Mouse (Mus musculus): ENCODE data around the gene Bend6. TPM values are rescaled to one million over a fixed set of nuclear protein-coding genes. Genes with fewer than 3 reads are reported as not detected.

The Bend6 gene
- polyA plus RNA-seq, 1 experiment from 2014 or later: 2.4 TPM

DNA sequence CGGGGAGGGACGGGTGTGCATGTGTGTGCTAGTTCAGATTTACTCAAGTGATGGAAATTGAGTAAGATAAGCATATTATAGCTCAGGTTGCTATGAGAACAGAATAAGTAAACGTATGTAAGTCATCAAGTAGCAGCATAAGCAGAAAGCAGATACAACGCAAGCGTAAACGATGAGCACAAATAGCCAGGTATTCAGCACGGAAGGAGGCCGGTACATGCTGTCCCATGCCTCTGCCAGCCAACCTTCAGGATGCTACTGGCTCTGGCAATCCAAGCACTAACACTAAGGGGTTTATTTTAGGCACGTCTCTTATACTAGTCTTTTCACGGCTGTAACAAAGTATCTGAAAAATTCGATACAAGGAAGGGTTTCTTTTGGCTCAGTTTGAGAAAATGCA lies 10.2 kb downstream of the Bend6 start:
- H3K4me2 ChIP-seq (ENCODE audit: low read depth, low read length, severe bottlenecking): no peak overlapping the region
- 92% methylated on average over 11 of the region's 11 CpGs for WGBS
- H3K4me1 ChIP-seq (replicated peaks; ENCODE audit: control insufficient read depth, insufficient read depth, low read length): no peaks in the 10 kb centered on the region
- H3K9ac ChIP-seq (ENCODE audit: low read length): no peak overlapping the region
- no peak overlapping the region for H3K4me3 ChIP-seq (ENCODE audit: low read depth, low read length)
- no peak overlapping the region for H3K27ac ChIP-seq (ENCODE audit: low read depth, low read length)
- H3K27me3 ChIP-seq (ENCODE audit: control insufficient read depth, insufficient read depth, low read length): no peaks in the 10 kb centered on the region
- H3K36me3 ChIP-seq (ENCODE audit: control insufficient read depth, insufficient read depth, low read length): no peaks in the 10 kb centered on the region
- no peak for ATAC-seq (replicated peaks; ENCODE audit: low FRiP score)
- DNase-seq (ENCODE audit: low spot score): no peak
- H3K9me3 ChIP-seq (ENCODE audit: control insufficient read depth, low read length): no peaks in the 10 kb centered on the region

DNA sequence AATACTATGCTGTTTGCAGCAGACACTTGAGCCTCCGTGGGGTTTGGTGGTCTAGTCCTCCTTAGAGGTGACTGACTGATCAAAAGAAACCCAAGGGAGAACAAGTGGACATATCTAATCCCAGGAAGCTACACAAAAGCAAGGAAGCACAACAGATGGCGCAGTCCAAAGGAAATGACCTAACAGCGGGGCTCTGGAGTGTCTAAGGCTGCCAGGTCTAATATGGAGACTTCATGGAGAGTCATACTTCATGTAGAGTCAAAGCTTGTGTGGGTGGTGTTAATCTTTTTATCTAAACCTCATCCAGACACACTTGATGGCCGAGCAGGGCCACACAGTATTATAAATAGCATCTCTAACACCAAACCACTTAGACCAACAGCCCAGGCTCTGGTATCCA lies 10.9 kb downstream of the Bend6 start:
- ATAC-seq (replicated peaks; ENCODE audit: low FRiP score): no peak
- Histone ChIP-seq H3K36me3 (ENCODE audit: control insufficient read depth, insufficient read depth, low read length) (no peaks in the 10 kb centered on the region), H3K9ac (ENCODE audit: low read length) (no peak overlapping the region), H3K27ac (ENCODE audit: low read depth, low read length) (no peak overlapping the region), H3K4me3 (ENCODE audit: low read depth, low read length) (no peak overlapping the region), H3K27me3 (ENCODE audit: control insufficient read depth, insufficient read depth, low read length) (no peaks in the 10 kb centered on the region), H3K4me1 (replicated peaks; ENCODE audit: control insufficient read depth, insufficient read depth, low read length) (no peaks in the 10 kb centered on the region), H3K4me2 (ENCODE audit: low read depth, low read length, severe bottlenecking) (no peak overlapping the region), H3K9me3 (ENCODE audit: control insufficient read depth, low read length) (no peaks in the 10 kb centered on the region)
- DNase-seq (ENCODE audit: low spot score): no peak
- WGBS: 85% methylated on average over 4 of the region's 4 CpGs

DNA sequence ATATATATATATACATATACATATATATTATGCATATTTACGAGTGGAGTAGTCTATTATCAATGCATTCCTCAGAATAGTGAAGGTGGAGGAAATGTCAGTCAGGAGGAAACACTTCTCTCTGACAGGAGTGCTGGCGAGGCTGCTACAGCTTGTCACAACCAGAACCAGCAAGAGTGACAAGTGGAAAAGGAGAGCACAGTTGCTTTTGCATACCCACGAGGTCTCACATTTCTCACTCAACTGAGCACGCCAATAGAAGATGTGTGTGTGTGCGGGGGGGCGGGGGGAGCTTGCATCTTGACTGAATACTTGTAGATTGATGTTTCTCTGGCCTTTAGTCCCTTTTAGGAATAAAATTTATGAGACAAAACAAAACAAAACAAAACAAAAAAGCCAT lies 11.5 kb downstream of the Bend6 start:
- DNase-seq (ENCODE audit: low spot score) (no peak), ATAC-seq (replicated peaks; ENCODE audit: low FRiP score) (no peak)
- no peak overlapping the region for H3K27ac ChIP-seq (ENCODE audit: low read depth, low read length)
- H3K27me3 ChIP-seq (ENCODE audit: control insufficient read depth, insufficient read depth, low read length): no peaks in the 10 kb centered on the region
- no peak overlapping the region for H3K4me2 ChIP-seq (ENCODE audit: low read depth, low read length, severe bottlenecking)
- no peak overlapping the region for H3K4me3 ChIP-seq (ENCODE audit: low read depth, low read length)
- H3K9ac ChIP-seq (ENCODE audit: low read length): no peak overlapping the region
- no peaks in the 10 kb centered on the region for H3K36me3 ChIP-seq (ENCODE audit: control insufficient read depth, insufficient read depth, low read length)
- H3K9me3 ChIP-seq (ENCODE audit: control insufficient read depth, low read length): no peaks in the 10 kb centered on the region
- WGBS: 78% methylated on average over 6 of the region's 6 CpGs
- no peaks in the 10 kb centered on the region for H3K4me1 ChIP-seq (replicated peaks; ENCODE audit: control insufficient read depth, insufficient read depth, low read length)

DNA sequence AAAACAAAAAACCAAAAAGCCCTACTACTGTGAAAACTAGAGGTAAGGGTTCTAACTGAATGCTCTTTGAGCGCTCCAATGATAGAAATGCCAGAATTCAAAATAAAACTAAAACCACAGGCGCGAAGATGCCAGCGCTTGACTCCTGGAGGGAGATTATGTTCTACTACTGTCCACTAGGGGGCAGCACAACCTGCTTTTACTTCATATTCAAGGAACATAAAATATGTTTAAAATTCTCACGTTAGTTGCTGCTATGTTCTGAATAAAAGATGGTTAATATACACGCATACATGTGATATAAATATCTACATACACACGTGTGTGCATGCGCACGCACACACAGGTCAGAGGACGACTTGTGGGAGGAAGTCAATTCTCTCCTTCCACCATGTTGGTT lies 14.8 kb downstream of the Bend6 start:
- H3K9ac ChIP-seq (ENCODE audit: low read length): no peak overlapping the region
- no peak for ATAC-seq (replicated peaks; ENCODE audit: low FRiP score)
- H3K9me3 ChIP-seq (ENCODE audit: control insufficient read depth, low read length): no peaks in the 10 kb centered on the region
- 68% methylated on average over 10 of the region's 10 CpGs for WGBS
- DNase-seq (ENCODE audit: low spot score): no peak
- no peaks in the 10 kb centered on the region for H3K36me3 ChIP-seq (ENCODE audit: control insufficient read depth, insufficient read depth, low read length)
- no peaks in the 10 kb centered on the region for H3K27me3 ChIP-seq (ENCODE audit: control insufficient read depth, insufficient read depth, low read length)
- no peak overlapping the region for H3K4me3 ChIP-seq (ENCODE audit: low read depth, low read length)
- H3K27ac ChIP-seq (ENCODE audit: low read depth, low read length): no peak overlapping the region
- H3K4me1 ChIP-seq (replicated peaks; ENCODE audit: control insufficient read depth, insufficient read depth, low read length): no peaks in the 10 kb centered on the region
- no peak overlapping the region for H3K4me2 ChIP-seq (ENCODE audit: low read depth, low read length, severe bottlenecking)

DNA sequence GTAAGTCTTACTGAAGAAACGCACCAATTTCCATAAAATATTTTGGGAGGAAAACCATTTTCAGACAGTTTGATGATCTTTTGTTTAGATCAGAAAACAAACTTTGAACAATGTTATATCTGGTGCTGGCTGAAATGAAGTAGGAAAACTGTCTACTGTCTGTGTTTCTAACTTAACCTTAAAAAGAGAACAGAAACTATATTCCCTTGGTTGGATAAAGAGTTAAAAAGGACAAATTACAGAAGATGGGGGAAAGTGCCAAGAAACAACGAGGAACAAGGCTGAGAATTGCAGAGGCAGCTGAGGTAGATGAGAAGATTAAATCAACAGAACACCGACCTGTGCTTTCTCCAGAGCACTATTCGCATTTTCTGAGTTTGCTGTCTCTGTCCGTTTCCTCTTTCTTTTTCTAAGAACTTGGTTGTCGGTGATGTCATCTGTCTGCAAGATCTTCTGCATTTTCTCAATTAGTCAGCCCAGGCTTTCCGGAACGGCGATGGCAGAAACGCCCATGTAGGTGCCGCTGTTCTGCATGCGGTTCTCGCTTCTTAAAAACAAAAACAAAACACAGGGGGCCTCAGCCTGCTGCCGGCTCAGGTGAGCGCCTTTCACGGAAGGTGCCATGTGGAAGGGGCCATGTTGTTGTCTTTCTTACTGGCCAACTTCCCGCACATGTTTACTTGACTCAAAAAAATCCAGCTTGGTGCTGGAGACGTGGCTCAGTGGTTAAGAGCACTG lies 24.3 kb downstream of the Bend6 start:
- Histone ChIP-seq H3K9ac (ENCODE audit: low read length) (no peak overlapping the region), H3K36me3 (ENCODE audit: control insufficient read depth, insufficient read depth, low read length) (no peaks in the 10 kb centered on the region), H3K9me3 (ENCODE audit: control insufficient read depth, low read length) (no peaks in the 10 kb centered on the region), H3K27ac (ENCODE audit: low read depth, low read length) (no peak overlapping the region), H3K4me1 (replicated peaks; ENCODE audit: control insufficient read depth, insufficient read depth, low read length) (no peaks in the 10 kb centered on the region), H3K4me3 (ENCODE audit: low read depth, low read length) (no peak overlapping the region), H3K27me3 (ENCODE audit: control insufficient read depth, insufficient read depth, low read length) (no peaks in the 10 kb centered on the region), H3K4me2 (ENCODE audit: low read depth, low read length, severe bottlenecking) (no peak overlapping the region)
- no peak for ATAC-seq (replicated peaks; ENCODE audit: low FRiP score)
- 24% methylated on average over 18 of the region's 18 CpGs for WGBS
- no peak for DNase-seq (ENCODE audit: low spot score)

DNA sequence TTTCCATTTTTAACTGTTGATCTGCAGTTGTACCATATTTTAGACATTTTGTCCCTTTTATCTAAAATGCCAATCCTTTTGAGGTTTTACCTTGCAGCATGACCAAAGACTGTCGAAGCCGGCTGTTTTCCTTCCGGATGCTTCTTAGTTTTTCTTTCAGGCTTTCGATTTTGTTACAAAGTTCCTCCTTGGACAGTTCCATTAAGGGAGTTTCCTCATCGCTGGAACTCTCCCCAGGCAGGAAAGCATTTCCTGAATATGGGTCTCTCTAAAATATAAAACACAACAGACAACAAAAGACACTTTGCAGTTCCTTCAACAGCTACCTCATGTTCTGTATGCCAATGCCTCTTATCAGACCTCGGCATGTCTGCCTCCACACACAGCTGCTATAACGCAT lies 29.4 kb downstream of the Bend6 start:
- Histone ChIP-seq H3K27me3 (ENCODE audit: control insufficient read depth, insufficient read depth, low read length) (no peaks in the 10 kb centered on the region), H3K4me3 (ENCODE audit: low read depth, low read length) (no peak overlapping the region), H3K9ac (ENCODE audit: low read length) (no peak overlapping the region), H3K27ac (ENCODE audit: low read depth, low read length) (no peak overlapping the region), H3K4me1 (replicated peaks; ENCODE audit: control insufficient read depth, insufficient read depth, low read length) (no peaks in the 10 kb centered on the region), H3K4me2 (ENCODE audit: low read depth, low read length, severe bottlenecking) (no peak overlapping the region), H3K9me3 (ENCODE audit: control insufficient read depth, low read length) (no peaks in the 10 kb centered on the region), H3K36me3 (ENCODE audit: control insufficient read depth, insufficient read depth, low read length) (no peaks in the 10 kb centered on the region)
- ATAC-seq (replicated peaks; ENCODE audit: low FRiP score) (no peak), DNase-seq (ENCODE audit: low spot score) (no peak)
- 88% methylated on average over 7 of the region's 7 CpGs for WGBS

DNA sequence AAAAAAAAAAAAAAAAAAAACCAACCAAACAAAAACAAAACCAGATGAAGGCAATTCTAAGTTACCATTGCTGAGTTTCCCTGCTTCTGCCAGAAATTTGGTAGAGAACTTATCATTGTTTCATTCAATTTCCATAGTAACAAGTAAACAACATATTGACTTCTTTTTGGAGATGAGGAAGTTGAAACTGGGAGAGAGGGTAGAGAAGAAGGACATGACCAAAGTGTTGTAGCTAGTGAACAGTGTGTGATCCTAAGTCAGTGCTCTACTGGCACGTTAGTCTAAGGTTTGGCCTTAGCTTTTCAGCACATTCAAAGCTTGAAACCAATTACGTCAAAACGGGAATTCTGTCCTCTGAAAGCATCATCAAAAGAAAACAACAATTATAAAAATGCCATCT lies 31.2 kb downstream of the Bend6 start:
- no peaks in the 10 kb centered on the region for H3K4me1 ChIP-seq (replicated peaks; ENCODE audit: control insufficient read depth, insufficient read depth, low read length)
- no peaks in the 10 kb centered on the region for H3K36me3 ChIP-seq (ENCODE audit: control insufficient read depth, insufficient read depth, low read length)
- 90% methylated on average over 3 of the region's 3 CpGs for WGBS
- H3K27me3 ChIP-seq (ENCODE audit: control insufficient read depth, insufficient read depth, low read length): no peaks in the 10 kb centered on the region
- no peak for DNase-seq (ENCODE audit: low spot score)
- no peak overlapping the region for H3K4me3 ChIP-seq (ENCODE audit: low read depth, low read length)
- no peak for ATAC-seq (replicated peaks; ENCODE audit: low FRiP score)
- no peaks in the 10 kb centered on the region for H3K9me3 ChIP-seq (ENCODE audit: control insufficient read depth, low read length)
- no peak overlapping the region for H3K9ac ChIP-seq (ENCODE audit: low read length)
- H3K4me2 ChIP-seq (ENCODE audit: low read depth, low read length, severe bottlenecking): no peak overlapping the region
- no peak overlapping the region for H3K27ac ChIP-seq (ENCODE audit: low read depth, low read length)

DNA sequence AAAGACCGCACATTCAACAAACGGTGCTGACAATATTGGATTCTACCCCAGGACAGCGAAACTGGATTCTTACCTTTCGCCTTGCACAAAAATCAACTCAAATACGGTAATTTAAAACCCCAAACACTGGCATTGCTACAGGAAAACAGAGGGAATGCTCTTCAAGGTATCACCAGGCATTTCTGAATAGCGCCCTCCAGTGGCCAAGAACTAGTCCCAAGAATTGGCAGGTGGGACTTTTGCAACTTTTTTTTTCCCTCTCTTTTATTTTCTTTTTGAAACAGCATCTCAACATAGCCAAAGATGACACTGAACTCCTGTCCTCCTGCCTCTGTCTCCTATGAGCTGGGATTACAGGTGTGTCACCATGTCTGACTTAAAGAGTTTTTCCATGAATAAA lies 31.9 kb downstream of the Bend6 start:
- Histone ChIP-seq H3K36me3 (ENCODE audit: control insufficient read depth, insufficient read depth, low read length) (no peaks in the 10 kb centered on the region), H3K27me3 (ENCODE audit: control insufficient read depth, insufficient read depth, low read length) (no peaks in the 10 kb centered on the region), H3K4me2 (ENCODE audit: low read depth, low read length, severe bottlenecking) (no peak overlapping the region), H3K4me3 (ENCODE audit: low read depth, low read length) (no peak overlapping the region), H3K9me3 (ENCODE audit: control insufficient read depth, low read length) (no peaks in the 10 kb centered on the region), H3K9ac (ENCODE audit: low read length) (no peak overlapping the region), H3K4me1 (replicated peaks; ENCODE audit: control insufficient read depth, insufficient read depth, low read length) (no peaks in the 10 kb centered on the region), H3K27ac (ENCODE audit: low read depth, low read length) (no peak overlapping the region)
- DNase-seq (ENCODE audit: low spot score): peak; percentile 54
- ATAC-seq (replicated peaks; ENCODE audit: low FRiP score): no peak
- WGBS: 51% methylated on average over 6 of the region's 6 CpGs

DNA sequence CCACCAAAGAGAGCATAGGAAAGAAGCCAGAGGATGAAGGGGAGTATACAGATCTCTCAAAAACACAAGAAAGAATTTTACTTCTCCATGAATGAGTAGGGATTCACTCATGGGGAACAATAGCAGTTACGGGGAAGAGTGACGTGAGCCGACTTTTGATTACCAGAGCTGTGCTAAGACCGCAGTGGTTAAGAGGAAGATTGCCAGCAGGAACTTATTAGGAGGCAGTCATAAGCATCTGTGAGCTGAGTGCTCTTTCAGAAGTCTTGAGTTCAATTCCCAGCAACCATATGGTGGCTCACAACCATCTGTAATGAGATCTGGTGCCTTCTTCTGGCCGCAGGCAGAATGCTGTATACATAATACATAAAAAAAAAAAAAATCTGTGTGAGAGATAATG lies 34.1 kb downstream of the Bend6 start:
- Histone ChIP-seq H3K9ac (ENCODE audit: low read length) (no peak overlapping the region), H3K27me3 (ENCODE audit: control insufficient read depth, insufficient read depth, low read length) (no peaks in the 10 kb centered on the region), H3K36me3 (ENCODE audit: control insufficient read depth, insufficient read depth, low read length) (no peaks in the 10 kb centered on the region), H3K4me3 (ENCODE audit: low read depth, low read length) (no peak overlapping the region), H3K9me3 (ENCODE audit: control insufficient read depth, low read length) (no peaks in the 10 kb centered on the region), H3K4me2 (ENCODE audit: low read depth, low read length, severe bottlenecking) (no peak overlapping the region), H3K27ac (ENCODE audit: low read depth, low read length) (no peak overlapping the region), H3K4me1 (replicated peaks; ENCODE audit: control insufficient read depth, insufficient read depth, low read length) (no peaks in the 10 kb centered on the region)
- WGBS: 86% methylated on average over 5 of the region's 5 CpGs
- ATAC-seq (replicated peaks; ENCODE audit: low FRiP score): no peak
- no peak for DNase-seq (ENCODE audit: low spot score)

Data from forebrain, embryonic 11.5 days (tissue).